Mouse (Mus musculus) kidney, adult 2 months (tissue): Measurements from ENCODE around the gene Vtn.

ENCODE experiments used
- CTCF ChIP-seq: fragments of 200-500 bp; conservative IDR thresholded peaks from 2 replicates; pipeline ENCODE4 v1.5.1; 2011; ENCODE audit warnings: low read depth, mild to moderate bottlenecking, control low read depth, low read length, moderate library complexity, mixed read lengths; ENCODE audit not compliant: insufficient read depth, insufficient read length
- POLR2A ChIP-seq: fragments of 200-500 bp; IDR thresholded peaks from one replicate; pipeline ENCODE4 v1.6.1; 2011; ENCODE audit warnings: low read depth, low read length, control low read depth

DNA sequence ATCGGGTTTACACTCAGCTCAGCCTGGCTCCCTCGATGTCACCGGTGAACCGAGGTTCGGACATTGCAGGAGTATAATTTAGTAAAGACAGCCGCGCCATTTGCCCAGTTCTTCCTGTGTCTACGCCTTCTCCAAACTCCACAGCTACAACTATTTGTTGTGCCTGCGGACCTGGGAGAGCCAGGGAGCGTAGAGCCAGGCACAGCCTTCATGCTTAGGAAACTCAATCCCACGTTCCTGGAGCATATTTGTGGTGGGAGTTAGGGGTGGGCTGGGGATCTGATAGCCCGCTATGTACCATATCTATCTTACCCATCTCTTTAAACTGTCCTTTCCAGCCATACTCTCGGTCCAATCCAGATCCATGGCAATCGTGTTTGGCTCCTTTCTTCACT lies 37.8 kb downstream of the Vtn start:
- TF ChIP-seq CTCF (no peak), POLR2A (no peak)
